Mouse (Mus musculus) adrenal gland, adult (tissue): ENCODE measurements around the gene Cldn24.
"Not testable (repeated sequence)": the region's sequence is repeated elsewhere in the genome, so short reads cannot be mapped to it uniquely, and the experiment has no call there.

Source experiments
- DNase-seq, 2 experiments: peaks; one replicate each; pipeline ENCODE4 v3.0.0; 2022 to 2023; ENCODE audit warnings: low spot score in 1 of 2; ENCODE audit not compliant: inconsistent age in 2 of 2

Cldn24 gene

DNA sequence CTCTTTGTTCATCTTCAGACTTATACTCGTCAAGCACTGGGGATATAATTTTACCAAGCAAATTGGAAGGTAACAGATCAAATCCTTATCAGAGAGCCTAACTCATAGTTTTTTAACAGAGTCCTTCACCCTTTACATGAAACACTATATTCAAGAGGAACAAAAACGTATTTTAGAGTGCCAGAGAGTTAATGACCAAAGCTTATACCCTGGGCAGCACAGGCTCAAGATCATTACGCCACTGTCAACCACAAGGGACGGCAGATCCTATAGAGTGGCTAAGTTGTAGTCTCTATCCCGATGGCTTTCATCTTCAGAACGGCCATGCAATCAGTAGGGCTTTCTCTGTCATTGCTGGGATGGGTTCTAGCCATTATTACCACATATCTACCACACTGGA lies at the start of gene Cldn24:
Gene Cldn24, plus strand, starts transcription at position 301 of the 400 bp plus-strand sequence.
- DNase-seq: no peak

DNA sequence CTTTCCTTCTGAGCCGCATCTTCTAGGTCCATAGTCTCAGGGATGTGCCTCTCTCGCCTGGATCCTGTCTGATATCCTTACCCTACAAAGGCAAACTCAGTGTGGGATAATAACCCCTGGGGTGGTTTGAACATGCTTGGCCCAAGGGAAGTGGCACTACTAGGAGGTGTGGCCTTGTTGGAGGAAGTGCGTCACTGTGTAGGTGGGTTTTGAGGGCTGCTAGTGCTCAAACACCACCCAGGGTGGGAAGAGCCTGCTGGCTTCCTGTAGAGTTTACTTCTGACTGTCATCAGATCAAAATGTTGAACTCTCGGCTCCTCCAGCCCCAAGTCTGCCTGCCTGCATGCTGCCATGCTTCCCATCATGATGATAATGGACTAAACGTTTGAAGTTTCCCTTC lies 49.0 kb upstream of the Cldn24 start:
- DNase-seq: no peak

DNA sequence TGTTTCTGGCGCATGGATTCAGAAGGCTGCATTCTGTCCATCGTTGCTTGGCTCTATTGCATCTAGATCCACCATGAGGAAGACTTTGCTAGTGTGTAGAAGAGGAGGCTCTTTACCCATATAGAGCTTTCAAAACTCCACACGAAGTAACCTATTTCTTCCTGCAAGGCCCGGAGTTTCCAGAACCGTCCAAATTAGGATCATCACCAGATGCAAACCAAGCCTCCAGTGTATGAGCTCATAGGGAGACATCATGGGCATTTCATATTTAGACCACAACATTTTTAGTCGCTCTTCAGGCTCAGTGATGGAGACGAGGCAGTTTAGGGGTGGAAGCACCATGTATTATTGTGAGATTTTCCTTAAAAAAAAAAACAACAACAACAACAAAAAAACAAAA lies 44.5 kb upstream of the Cldn24 start:
- no peak for DNase-seq

DNA sequence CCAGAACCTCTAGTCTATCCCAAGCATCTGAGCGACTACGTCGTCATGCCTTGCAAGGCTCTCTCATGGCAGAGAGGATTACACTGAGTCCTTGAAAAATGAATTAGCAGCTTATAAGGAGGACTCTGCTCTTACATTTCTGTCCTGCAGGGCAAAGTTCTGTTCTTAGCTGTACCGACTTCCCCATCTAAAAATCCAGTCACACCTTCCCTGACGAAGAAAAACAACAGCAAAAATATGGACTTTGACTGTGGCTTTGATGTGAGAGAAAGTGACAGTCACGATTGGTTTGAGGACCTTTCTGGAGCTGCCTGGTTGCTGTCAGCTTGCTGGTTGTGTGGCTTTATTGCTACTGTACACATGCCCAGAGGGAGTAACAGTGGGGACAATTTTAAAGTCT lies 42.4 kb upstream of the Cldn24 start:
- DNase-seq: no peak

DNA sequence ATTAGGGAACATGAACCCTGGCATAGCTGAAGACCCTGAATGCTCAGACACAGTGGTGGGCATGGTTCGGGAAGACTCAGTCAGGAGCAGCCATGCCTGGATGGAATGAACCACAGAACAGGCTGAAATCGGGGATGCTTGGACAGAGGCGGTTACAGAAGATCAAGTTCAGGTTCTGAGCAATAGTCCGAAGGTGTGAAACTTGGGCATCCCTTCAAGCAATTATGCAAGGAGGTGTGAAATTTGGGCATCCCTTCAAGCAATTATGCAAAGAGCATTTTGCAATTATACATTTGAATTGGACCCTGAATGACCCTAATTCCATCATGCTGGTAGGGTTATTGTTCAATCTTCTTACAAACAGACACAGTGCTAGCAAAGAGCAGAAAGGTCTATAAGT lies 40.1 kb upstream of the Cldn24 start:
- no peak for DNase-seq

DNA sequence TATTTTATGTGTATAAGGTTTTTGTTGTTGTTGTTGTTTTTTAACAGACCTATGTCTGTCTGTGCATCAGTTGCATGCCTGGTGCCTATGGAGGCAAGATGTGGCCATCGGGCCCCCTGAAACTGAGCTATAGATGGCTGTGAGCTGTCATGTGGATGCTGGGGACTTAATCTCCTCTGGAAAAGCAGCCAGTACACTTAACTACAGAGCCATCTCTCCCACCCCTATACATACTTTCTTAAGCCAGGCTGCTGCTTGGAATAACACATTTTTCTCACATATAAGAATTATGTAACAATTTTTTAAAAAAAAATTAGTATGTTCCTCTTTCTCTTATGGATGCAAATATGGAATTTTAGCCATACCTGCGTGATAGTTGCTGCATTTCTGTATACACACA lies 38.4 kb upstream of the Cldn24 start:
- DNase-seq: no peak

DNA sequence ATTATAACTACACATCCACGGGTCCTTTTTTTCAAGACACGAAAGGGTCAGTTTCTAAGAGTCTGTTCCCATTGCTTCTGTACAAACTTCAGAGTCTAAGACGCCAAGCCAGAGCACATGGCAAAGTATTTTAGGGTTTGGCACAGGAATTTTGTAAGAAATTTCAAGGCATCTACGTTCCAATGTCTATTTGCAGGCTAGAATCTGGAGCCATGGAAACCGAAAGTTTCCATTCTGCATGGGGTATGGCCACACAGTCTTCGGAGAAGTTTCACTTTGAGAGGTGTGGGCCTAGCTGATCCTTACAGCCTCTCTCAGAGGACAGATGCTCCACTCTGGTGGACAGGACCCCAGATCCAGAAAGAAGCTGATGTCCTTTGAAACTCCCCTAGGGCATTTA lies 38.0 kb upstream of the Cldn24 start:
- DNase-seq: peak in 1 of 2 experiments; percentile 59

DNA sequence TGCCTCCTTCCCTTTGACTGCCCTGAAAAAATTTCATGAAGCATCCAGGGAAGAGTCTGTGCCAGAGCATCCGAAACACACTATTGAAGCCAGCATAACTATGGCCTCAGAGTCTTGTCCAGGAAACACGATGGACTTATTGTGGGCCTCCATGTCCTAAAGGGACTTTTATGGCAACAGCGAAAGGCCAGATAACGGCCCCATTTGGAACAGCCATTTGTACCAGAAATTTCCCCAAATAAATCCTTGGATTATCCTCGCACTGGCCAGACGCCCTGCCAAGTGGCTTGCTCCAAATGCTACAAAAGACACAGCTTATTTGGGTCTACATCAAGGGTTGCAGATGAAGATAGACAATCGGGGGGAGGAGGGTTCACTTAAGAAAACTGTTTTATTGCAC lies 37.5 kb upstream of the Cldn24 start:
- no peak for DNase-seq

DNA sequence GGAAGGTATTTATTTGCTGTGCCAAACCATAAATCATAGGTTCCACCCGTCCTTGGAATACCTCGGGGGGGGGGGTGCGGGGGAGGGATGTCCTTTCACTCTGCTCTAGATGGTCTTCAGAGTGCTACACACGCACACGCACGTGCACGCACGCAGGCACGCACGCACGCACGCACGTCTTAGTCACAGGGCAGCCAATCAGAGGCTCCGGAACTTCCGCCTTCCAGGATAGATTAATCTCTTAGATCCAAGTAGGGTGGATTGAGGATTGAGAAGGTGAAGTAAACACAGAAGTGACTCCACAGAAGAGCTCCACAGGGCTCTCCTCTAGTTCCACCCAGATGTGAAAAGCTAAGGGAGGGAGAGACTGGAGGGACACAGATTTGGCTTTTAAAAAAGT lies 35.6 kb upstream of the Cldn24 start:
- peak; percentile 23 to 65 for DNase-seq

DNA sequence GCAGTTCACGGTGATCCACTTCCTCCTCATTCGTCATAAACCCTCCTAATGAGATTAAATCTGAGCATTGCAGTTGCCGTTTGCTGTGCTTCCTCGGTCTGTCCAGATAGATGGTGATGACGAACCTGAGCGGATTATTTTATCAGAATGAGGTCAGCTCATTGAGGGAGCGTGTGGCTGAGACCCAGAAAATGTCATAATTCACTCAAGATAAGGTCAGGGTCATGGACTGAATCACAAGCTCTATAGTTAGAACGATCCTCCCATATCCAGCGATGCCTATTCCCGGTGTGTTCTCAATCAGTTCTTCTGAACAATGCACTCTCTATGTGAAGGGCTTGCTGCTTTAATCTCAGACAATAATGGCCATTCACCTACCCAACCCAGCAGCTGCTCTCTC lies 34.2 kb upstream of the Cldn24 start:
- DNase-seq: peak; percentile 84 to 95

DNA sequence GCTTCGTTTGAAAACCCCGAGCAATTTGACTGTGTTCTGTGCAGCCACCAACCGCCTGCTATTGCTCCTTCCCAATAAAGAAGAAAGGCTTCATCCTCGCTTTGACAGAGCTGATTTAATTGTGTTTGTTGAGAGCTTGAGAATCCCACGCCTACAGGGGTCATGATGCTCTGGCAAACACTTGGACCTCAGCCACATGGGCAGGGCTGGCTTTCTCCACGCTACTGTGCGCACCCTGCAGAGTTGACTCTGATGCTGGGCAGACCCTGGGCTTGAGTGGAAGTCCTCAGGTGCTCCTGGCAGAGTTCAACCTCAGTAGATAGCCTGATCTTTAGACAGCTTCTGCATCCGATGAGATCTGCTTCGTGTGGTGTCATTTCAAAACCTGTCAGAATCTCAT lies 30.0 kb upstream of the Cldn24 start:
- no peak for DNase-seq

DNA sequence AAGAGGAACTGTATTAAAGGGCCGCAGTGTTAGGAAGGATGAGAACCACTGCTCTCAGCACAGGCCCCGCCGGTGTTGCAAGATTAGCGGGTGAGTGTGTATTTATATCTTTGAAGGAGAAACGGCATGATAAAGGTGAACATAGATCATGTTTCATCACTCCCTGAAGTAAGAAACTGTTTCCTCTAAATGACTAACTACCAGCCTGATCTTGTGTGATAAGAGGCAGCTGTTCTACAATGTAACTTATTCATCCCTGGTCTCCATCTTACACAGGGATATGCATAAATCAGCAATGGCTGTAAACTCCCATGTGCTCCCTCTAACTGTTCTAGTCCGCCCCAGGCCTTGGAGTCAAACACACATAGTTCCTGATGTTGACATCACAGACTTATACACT lies 22.5 kb upstream of the Cldn24 start:
- no peak for DNase-seq

DNA sequence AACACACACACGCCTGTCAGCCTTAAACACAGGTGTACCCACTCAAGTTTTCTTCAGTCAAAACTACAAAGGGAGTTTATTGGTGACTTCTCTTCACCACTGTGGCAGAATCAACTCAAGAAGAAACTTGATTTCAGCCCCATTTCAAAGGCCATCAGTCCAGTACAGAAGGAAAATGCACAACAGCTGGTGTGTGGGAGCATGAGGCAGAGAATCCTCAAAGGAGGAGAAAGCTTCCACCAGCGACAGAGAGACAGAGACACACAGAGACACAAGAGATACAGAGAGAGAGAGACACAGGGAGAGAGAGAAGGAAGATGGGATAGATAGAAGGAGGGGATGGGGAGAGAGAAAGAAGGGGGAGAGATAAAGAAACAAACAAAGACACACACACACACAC lies 19.6 kb upstream of the Cldn24 start:
- DNase-seq: no peak

DNA sequence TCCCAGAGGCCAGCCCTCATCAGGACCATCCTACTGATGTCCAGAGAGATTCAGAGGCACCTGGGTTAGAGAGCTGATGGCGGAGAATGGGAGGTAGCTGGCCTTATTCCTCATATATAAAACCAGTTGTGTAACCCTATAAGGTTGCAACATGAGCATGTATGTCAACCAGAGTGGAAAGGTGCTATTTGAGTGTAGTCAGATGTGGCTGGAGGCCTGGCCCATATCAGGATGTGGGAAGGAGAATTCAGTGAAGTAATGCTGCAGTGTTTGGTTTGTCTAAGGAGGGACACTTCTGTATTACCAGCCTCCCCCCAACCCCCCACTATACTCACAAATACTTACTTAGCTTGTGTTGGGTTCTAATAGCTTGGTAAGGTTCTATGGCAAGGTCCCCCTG lies 17.7 kb upstream of the Cldn24 start:
- DNase-seq: no peak

DNA sequence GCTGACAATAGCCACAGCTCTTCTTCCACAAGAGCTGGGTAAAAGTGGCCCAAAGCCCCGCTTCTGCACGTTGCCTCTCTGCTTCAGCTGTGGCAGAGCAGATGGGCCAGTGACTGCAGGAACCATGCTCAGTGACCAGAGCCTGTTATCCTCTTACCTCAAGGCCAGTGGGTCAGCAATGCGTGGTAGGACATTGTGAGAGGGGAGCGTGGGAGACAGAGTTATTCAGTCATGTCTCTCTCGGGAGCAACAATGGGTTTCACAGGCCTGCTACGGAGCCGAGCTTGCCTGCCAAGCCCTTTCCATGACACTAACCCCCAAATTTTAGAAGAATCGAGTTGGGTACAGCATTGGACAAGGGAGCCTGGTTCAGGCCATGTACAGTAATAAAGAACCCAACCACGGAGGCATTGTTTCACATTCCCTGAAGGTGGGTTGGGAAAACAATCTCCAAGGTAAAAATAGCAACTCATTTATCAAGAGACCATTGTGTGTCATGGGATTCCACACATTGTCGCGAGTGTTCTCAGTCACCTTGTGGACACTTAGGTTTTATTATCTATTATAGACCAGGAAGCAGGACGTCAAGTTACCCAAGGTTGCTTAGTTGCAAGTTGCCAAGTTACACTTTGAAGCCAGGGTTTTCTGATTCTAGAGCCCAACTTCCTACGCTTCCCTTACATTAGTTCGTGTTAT lies 11.8 kb upstream of the Cldn24 start:
- no peak for DNase-seq

DNA sequence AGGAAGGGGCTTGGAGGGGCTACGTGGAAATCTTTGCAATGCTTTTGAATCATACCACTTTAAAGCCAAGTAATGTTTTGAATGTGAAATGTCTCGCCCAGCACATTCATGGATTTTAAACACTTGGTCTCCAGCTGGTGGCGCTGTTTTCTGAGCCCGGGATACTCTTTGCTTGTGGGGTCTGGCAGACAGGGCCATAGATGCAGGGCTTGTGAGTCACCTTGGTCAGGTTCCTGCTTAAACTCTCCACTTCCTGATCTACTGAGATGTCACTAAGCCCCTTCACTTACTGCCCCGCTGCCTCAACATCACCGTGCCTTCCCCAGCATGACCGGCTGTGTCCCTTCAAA lies 11.3 kb upstream of the Cldn24 start:
- DNase-seq: no peak

DNA sequence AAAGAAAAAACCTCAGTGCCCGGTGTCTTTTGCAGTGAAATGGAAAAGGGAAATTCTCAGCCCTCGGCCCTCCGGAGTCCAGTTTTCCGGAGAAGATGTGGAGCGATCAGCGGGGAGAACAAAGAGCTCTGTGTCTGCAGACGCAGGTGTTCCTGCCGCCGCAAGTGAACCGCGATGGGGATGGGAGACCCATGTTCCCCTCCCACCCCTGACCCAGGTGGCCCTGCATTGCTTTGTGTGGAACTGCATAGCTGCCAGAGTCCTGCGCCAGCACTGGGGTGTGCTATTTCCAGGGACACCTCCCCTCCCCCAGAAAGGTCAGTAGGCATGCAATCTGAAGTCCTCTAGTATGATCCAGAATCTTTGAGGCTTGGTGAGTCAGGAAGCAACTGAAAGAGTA lies 10.7 kb upstream of the Cldn24 start:
- no peak for DNase-seq

DNA sequence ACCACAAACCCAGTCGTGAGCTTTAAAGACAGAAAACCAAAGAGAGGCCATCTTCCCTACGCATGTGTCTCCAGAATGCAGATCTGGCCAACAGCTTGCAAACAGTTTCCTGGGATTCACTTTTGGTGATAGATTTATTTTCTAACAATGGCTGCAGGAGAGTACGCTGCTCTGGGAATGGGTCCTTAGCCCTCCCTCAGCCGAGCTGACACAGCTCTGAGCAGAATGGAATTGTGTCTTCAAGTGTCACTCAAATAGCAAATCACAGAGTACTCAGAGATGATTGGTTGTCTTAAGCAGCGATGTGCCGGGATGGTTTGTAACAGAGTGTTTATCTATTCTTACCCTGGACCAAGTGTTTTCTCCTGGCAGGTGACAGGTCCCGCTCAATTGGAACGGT lies 2.9 kb upstream of the Cldn24 start:
- no peak for DNase-seq

DNA sequence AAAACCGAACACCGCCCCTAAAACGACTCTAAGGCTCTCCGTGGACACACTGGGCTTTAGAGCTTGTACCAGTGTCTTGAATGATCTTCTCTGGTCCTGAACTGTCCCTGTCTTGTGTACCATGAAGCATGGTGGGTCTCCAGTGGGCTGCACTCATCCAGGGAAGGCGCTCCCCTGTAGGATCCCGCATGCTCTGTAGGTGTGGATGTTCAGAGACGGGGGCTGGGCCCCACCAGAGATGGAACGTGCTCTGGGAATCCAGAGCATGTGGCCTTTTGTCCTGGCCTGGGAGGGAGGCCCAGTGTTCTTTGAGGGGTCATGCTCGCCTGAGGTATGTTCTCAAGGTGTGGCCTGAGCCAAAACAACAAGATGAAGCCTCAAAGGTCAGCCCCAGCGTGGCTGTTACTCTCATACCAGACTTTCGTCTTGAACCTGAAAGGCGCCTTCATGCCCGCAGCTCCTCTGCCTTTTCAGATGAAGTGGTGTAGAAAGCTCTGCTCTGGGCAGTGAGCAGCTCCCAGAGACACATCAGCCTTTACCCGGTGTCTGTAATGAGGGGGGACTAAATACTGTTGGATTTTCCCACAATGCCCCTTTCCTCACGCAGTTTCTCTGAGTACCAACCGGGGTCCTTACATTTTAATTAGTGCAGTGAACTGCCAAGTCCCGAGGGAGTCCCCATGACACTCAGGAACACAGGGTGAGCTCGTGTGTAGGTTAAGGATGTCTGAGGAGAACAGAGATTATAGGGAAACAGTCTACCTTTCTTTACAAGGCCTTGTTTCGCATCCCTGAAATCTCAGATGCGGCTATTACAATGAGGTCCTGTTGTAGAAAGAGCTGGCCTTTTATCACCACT lies 800 bp upstream of the Cldn24 start:
- DNase-seq: no peak

DNA sequence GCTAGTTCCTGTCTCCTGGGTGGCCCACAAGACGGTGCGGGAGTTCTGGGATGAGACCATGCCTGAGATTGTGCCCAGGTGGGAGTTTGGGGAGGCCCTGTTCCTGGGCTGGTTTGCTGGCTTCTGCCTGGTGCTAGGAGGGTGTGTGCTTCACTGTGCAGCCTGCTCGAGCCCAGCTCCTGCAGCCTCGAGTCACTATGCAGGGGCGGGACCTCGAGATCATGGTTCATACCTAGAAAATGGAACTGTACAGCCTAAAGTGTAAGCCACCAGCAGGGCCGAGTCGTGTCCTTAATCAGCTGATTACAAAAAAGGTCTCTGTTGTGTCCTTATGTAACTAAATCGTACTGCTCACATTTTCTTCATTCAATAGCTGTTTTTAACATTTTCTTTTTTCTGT lies 598 bp downstream of the Cldn24 start:
- not testable (repeated sequence) for DNase-seq

DNA sequence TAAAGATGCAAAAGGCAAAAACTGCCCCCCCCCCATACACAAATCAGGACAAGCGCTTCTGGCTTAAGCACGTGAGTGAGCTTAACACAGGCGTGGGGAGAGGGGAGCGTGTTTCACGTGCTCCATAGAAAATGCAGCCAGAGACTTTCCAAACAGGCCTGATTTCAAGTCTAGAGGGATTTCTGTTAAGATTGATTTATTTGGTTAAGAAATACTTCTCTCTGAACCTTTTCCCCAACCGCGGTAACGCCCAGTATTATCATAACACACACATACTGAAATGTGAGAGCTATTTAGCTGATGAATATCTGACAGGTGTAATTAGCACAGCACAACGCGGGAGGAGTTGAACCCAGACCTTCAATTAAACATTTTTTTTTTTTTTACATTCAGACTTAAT lies 1.8 kb downstream of the Cldn24 start:
- DNase-seq: no peak

DNA sequence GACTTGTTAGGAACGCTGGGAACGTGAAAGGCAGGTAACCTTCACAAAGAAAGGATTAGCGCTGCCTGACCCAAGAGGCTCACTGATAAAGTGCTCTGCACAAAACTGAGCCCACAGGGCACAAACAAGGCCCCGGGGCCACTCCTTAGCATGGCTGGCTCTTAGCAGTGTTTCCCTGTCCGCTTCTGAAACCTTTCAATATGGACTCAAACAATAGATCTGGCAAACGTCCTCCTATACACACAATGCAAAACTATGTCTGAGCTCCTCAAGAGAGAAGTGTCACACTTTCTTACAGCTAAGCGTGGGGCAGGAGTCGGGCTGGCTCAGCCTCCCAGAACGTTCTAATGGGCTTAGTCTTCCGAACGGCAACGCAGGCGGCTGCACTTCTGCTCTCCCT lies 2.2 kb downstream of the Cldn24 start, which contains the start of gene Cldn22:
Gene Cldn22, plus strand, starts transcription at position 301 of the 400 bp plus-strand sequence.
- no peak for DNase-seq

DNA sequence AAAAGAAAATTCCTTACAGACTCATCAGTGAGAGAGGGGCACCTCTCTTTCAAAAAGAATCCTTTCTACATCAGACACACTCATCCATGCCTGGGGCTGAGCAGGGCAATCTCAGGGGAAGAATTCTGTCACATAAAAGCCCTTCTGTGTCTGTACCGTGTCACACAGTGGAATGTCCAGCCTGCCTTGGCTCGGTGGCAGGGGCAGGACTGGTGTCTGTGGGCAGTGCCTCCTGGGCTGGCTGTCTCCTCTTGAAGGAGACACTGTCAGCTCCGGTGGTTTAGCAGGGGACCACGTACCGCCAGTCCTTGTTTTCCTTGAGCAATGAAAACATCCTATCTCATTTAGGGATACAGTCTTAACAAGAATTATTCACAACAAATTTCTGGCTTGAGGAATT lies 3.7 kb downstream of the Cldn24 start:
- DNase-seq: no peak
